Mouse (Mus musculus) C2C12 (cell line): ENCODE results near the gene S1pr4.

Source experiments
- CEBPB ChIP-seq: IDR thresholded peaks from one replicate; pipeline ENCODE4 v1.6.1; 2011; ENCODE audit warnings: low read depth, mild to moderate bottlenecking, control low read depth, moderate library complexity
- CTCF ChIP-seq: IDR thresholded peaks from one replicate; pipeline ENCODE4 v1.5.1; 2011; ENCODE audit not compliant: control insufficient read depth, insufficient read depth, insufficient read length
- MAX ChIP-seq: IDR thresholded peaks from one replicate; pipeline ENCODE4 v1.6.1; 2011; ENCODE audit warnings: mild to moderate bottlenecking, control low read depth

DNA sequence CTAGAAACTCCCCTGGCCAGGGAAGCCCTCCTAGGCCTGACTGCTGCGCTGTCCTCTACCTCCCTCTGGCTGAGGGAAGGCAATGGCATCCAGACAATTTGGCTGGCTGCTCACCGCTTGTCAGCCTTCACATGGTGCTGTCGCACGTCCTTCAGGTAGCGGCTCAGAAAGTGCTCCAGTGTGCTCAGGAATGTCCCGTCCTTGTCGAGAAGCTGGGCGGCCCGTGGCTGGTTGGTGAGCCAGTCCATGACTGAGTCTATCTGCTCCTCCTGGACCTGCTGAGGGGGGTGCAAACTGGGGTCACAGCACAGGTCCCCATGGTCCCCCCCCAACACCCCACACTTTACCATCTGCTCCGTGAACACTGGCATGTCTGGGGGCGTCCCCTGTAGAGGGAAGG lies 11.9 kb downstream of the S1pr4 start:
- TF ChIP-seq CTCF (no peak), MAX (no peak), CEBPB (no peak)
